Mouse (Mus musculus): ENCODE results near the gene Gm853.

The Gm853 gene

GRCm38 (mm10) chr4:130173060-130173822, 49.0 kb downstream of the Gm853 start:
- DNase-seq: no peak

GRCm38 (mm10) chr4:130171951-130172765, 50.0 kb downstream of the Gm853 start:
- no peak for DNase-seq

GRCm38 (mm10) chr4:130170362-130170761, 51.8 kb downstream of the Gm853 start:
- DNase-seq: no peak

GRCm38 (mm10) chr4:130169411-130169971, 52.7 kb downstream of the Gm853 start:
- no peak for DNase-seq

- DNase-seq: no peak
Measured at GRCm38 (mm10) chr4:130168280-130169183, 53.7 kb downstream of the Gm853 start.

- DNase-seq: no peak
Measured at GRCm38 (mm10) chr4:130167814-130168213, 54.4 kb downstream of the Gm853 start.

GRCm38 (mm10) chr4:130167321-130167720, 54.9 kb downstream of the Gm853 start:
- DNase-seq: no peak

GRCm38 (mm10) chr4:130166592-130166991, 55.6 kb downstream of the Gm853 start:
- no peak for DNase-seq

GRCm38 (mm10) chr4:130166061-130166460, 56.1 kb downstream of the Gm853 start:
- no peak for DNase-seq

- DNase-seq: no peak
Measured at GRCm38 (mm10) chr4:130164121-130164520, 58.1 kb downstream of the Gm853 start.

- DNase-seq: no peak
Measured at GRCm38 (mm10) chr4:130163391-130163861, 58.8 kb downstream of the Gm853 start.

- DNase-seq: no peak
Measured at GRCm38 (mm10) chr4:130161349-130161748, 60.9 kb downstream of the Gm853 start.

All from cerebellum, adult 9-11 months (tissue).